Mouse (Mus musculus) stomach, postnatal 0 days (tissue): ENCODE data around the gene Azin2. TPM values are rescaled to one million over a fixed set of nuclear protein-coding genes. Genes with fewer than 3 reads are reported as not detected.
A peak's percentile ranks its signal among the peaks of the same experiment; 100 is the strongest.

ENCODE experiments used
- ATAC-seq: fragments of 200-750 bp; cut with Nextera tagmentation; 2 replicates; pipeline ENCODE4 v1.8.0; 2017; ENCODE audit not compliant: low FRiP score, low TSS enrichment
- DNase-seq: peaks from one replicate; pipeline ENCODE4 v3.0.0-alpha.2; 2016; ENCODE audit warnings: low spot score
- H3K27ac ChIP-seq: fragments of 300-500 bp; sonication (generic); replicated peaks from 2 replicates; pipeline ENCODE4 v1.5.1; 2014; ENCODE audit warnings: mild to moderate bottlenecking, control low read depth
- H3K27me3 ChIP-seq: fragments of 300-500 bp; sonication (generic); 2 replicates; pipeline ENCODE4 v1.6.1; 2014; ENCODE audit warnings: low read length; ENCODE audit not compliant: control insufficient read depth, insufficient read depth
- H3K36me3 ChIP-seq: fragments of 300-500 bp; sonication (generic); 2 replicates; pipeline ENCODE4 v1.6.1; 2014; ENCODE audit warnings: low read length, mixed read lengths; ENCODE audit not compliant: control insufficient read depth, insufficient read depth
- H3K4me1 ChIP-seq: fragments of 300-500 bp; sonication (generic); replicated peaks from 2 replicates; pipeline ENCODE4 v1.6.1; 2014; ENCODE audit warnings: antibody characterized with exemption; ENCODE audit not compliant: control insufficient read depth, insufficient read depth
- H3K4me2 ChIP-seq: fragments of 300-500 bp; sonication (generic); replicated peaks from 2 replicates; pipeline ENCODE4 v1.6.1; 2014; ENCODE audit warnings: low read depth, mild to moderate bottlenecking, control low read depth, moderate library complexity
- H3K4me3 ChIP-seq: fragments of 300-500 bp; sonication (generic); 2 replicates; pipeline ENCODE4 v1.5.1; 2014; ENCODE audit warnings: low read depth, low read length, control low read depth
- H3K9ac ChIP-seq: fragments of 300-500 bp; sonication (generic); 2 replicates; pipeline ENCODE4 v1.6.1; 2014; ENCODE audit warnings: mild to moderate bottlenecking, low read length, control low read depth, mixed read lengths
- H3K9me3 ChIP-seq: fragments of 300-500 bp; sonication (generic); 2 replicates; pipeline ENCODE4 v1.6.1; 2016; ENCODE audit warnings: low read length; ENCODE audit not compliant: control insufficient read depth
- CTCF ChIP-seq: IDR thresholded peaks from 2 replicates; pipeline ENCODE4 v1.5.1; 2016; ENCODE audit warnings: antibody characterized with exemption, low read depth, mild to moderate bottlenecking, moderate library complexity
- EP300 ChIP-seq: optimal IDR thresholded peaks from 2 replicates; pipeline ENCODE3; 2016; ENCODE audit warnings: antibody characterized with exemption
- WGBS: fragments of 180-500 bp; shearing (Covaris S2); extraction: QIAGEN DNeasy Blood & Tissue Kit; methylation state at CpG from one replicate; pipeline ENCODE4 v1.1.7; 2014; 5-methylcytosine and 5-hydroxymethylcytosine counted together
- polyA plus RNA-seq: library from polyadenylated mRNA; unstranded; fragments of >200 nt; fragmentation: Nextera tagmentation; extraction: Ambion mirVana; gene quantifications from 2 replicates; pipeline ENCODE4 v1.2.1, GENCODE M21; 2015

Gene Azin2
- polyA plus RNA-seq, 1 experiment from 2014 or later, result 10.8 TPM

GRCm38 (mm10) chr4:128962926-128963290 lies 666 bp upstream of the Azin2 start:
- no peak for TF ChIP-seq CTCF
- no peaks in the 10 kb centered on the region for H3K36me3 ChIP-seq
- H3K9me3 ChIP-seq, result no peaks in the 10 kb centered on the region
- H3K4me1 ChIP-seq, result no peaks in the 10 kb centered on the region
- H3K9ac ChIP-seq, result peak overlapping the region; percentile 81
- peak overlapping the region; percentile 90 for H3K4me2 ChIP-seq
- 1% methylated on average over 9 of the region's 9 CpGs for WGBS
- H3K27me3 ChIP-seq, result no peaks in the 10 kb centered on the region
- no peak for ATAC-seq
- H3K4me3 ChIP-seq, result peak overlapping the region; percentile 69
- H3K27ac ChIP-seq, result no peak overlapping the region
- no peak for DNase-seq

GRCm38 (mm10) chr4:128961301-128962028 lies 777 bp downstream of the Azin2 start:
- ATAC-seq (no peak), DNase-seq (no peak)
- peak overlapping the region; percentile 69 for H3K4me3 ChIP-seq
- H3K27me3 ChIP-seq, result no peaks in the 10 kb centered on the region
- H3K9me3 ChIP-seq, result no peaks in the 10 kb centered on the region
- H3K36me3 ChIP-seq, result no peaks in the 10 kb centered on the region
- 0 out of 2 replicates have a peak overlapping the region, but pooled peaks have one; percentile 58 for H3K27ac ChIP-seq
- no peaks in the 10 kb centered on the region for H3K4me1 ChIP-seq
- peak overlapping the region; percentile 90 for H3K4me2 ChIP-seq
- TF ChIP-seq CTCF, result no peak
- TF ChIP-seq EP300, result no peak
- H3K9ac ChIP-seq, result peak overlapping the region; percentile 81
- WGBS, result 11% methylated on average over 16 of the region's 16 CpGs

GRCm38 (mm10) chr4:128959676-128960075 lies 2.6 kb downstream of the Azin2 start:
- Histone ChIP-seq H3K36me3 (no peaks in the 10 kb centered on the region), H3K4me3 (no peak overlapping the region), H3K27me3 (no peaks in the 10 kb centered on the region), H3K9me3 (no peaks in the 10 kb centered on the region), H3K9ac (no peak overlapping the region), H3K27ac (no peak overlapping the region), H3K4me2 (no peak overlapping the region), H3K4me1 (no peaks in the 10 kb centered on the region)
- DNase-seq, result no peak
- ATAC-seq, result no peak
- 89% methylated on average over 17 of the region's 17 CpGs for WGBS
- no peak for TF ChIP-seq CTCF
- TF ChIP-seq EP300, result no peak

- no peak overlapping the region for H3K9ac ChIP-seq
- H3K27ac ChIP-seq, result no peak overlapping the region
- TF ChIP-seq EP300, result no peak
- no peak for TF ChIP-seq CTCF
- WGBS, result 53% methylated on average over 8 of the region's 8 CpGs
- ATAC-seq (no peak), DNase-seq (no peak)
- no peak overlapping the region for H3K4me2 ChIP-seq
- H3K4me3 ChIP-seq, result no peak overlapping the region
- H3K9me3 ChIP-seq, result no peaks in the 10 kb centered on the region
- no peaks in the 10 kb centered on the region for H3K36me3 ChIP-seq
- no peaks in the 10 kb centered on the region for H3K27me3 ChIP-seq
- no peaks in the 10 kb centered on the region for H3K4me1 ChIP-seq
Measured at GRCm38 (mm10) chr4:128958849-128959248, 3.4 kb downstream of the Azin2 start.

GRCm38 (mm10) chr4:128958156-128958555 lies 4.1 kb downstream of the Azin2 start:
- Histone ChIP-seq H3K27me3 (no peaks in the 10 kb centered on the region), H3K9me3 (no peaks in the 10 kb centered on the region), H3K27ac (peak overlapping the region; percentile 45; the same call in 1 of the 2 replicates), H3K4me1 (no peaks in the 10 kb centered on the region), H3K4me2 (no peak overlapping the region), H3K36me3 (no peaks in the 10 kb centered on the region), H3K4me3 (no peak overlapping the region), H3K9ac (no peak overlapping the region)
- ATAC-seq (no peak), DNase-seq (no peak)
- 67% methylated on average over 11 of the region's 11 CpGs for WGBS
- TF ChIP-seq EP300 (no peak), CTCF (no peak)

GRCm38 (mm10) chr4:128957155-128957911 lies 4.9 kb downstream of the Azin2 start:
- H3K4me3 ChIP-seq, result no peak overlapping the region
- no peak overlapping the region for H3K9ac ChIP-seq

More at GRCm38 (mm10) chr4:128957155-128957911, 4.9 kb downstream of the Azin2 start:
- ATAC-seq (peak; percentile 82), DNase-seq (peak; percentile 76)
- Histone ChIP-seq H3K27me3 (no peaks in the 10 kb centered on the region), H3K27ac (peak overlapping the region; percentile 70), H3K9me3 (no peaks in the 10 kb centered on the region), H3K4me2 (no peak overlapping the region), H3K4me1 (no peaks in the 10 kb centered on the region), H3K36me3 (no peaks in the 10 kb centered on the region)
- TF ChIP-seq CTCF (peak; percentile 79), EP300 (no peak)
- 29% methylated on average over 11 of the region's 11 CpGs for WGBS
